Mouse (Mus musculus) C2C12 (cell line): ENCODE measurements at regions not wholly inside any gene's neighbourhood (a gene's known extent, or its start where the extent isn't known, plus 50 kb on each side); places are given as distances from the start of the nearest gene placed in this dataset.

Experiments
- CEBPB ChIP-seq: IDR thresholded peaks from one replicate; pipeline ENCODE4 v1.6.1; 2011; ENCODE audit warnings: low read depth, mild to moderate bottlenecking, control low read depth, moderate library complexity
- CTCF ChIP-seq: IDR thresholded peaks from one replicate; pipeline ENCODE4 v1.5.1; 2011; ENCODE audit not compliant: control insufficient read depth, insufficient read depth, insufficient read length
- FOSL1 ChIP-seq: IDR thresholded peaks from one replicate; pipeline ENCODE4 v1.8.0; 2011; ENCODE audit warnings: mild to moderate bottlenecking, low read length; ENCODE audit not compliant: poor library complexity, insufficient read depth, severe bottlenecking
- MAX ChIP-seq: IDR thresholded peaks from one replicate; pipeline ENCODE4 v1.6.1; 2011; ENCODE audit warnings: mild to moderate bottlenecking, control low read depth
- MYOD1 ChIP-seq: IDR thresholded peaks from one replicate; pipeline ENCODE4 v1.6.1; 2011; ENCODE audit warnings: low read depth; ENCODE audit not compliant: control insufficient read depth, insufficient read length
- MYOG ChIP-seq: IDR thresholded peaks from one replicate; pipeline ENCODE4 v1.6.1; 2011; ENCODE audit not compliant: control insufficient read depth, insufficient read length; ENCODE audit errors: extremely low read depth
- USF1 ChIP-seq: IDR thresholded peaks from one replicate; pipeline ENCODE4 v1.6.1; 2011; ENCODE audit warnings: low read depth, mild to moderate bottlenecking, control low read depth, moderate library complexity

- TF ChIP-seq MYOD1: no peak
- TF ChIP-seq CTCF: no peak
- TF ChIP-seq CEBPB: no peak
- TF ChIP-seq MYOG: no peak
- no peak for TF ChIP-seq MAX
- no peak for TF ChIP-seq USF1
- TF ChIP-seq FOSL1: no peak
Observed at GRCm38 (mm10) chr3:35237342-35237741, 516.6 kb upstream of the Atp11b start.
